Mouse (Mus musculus): ENCODE measurements around the gene Col6a4.

DNA sequence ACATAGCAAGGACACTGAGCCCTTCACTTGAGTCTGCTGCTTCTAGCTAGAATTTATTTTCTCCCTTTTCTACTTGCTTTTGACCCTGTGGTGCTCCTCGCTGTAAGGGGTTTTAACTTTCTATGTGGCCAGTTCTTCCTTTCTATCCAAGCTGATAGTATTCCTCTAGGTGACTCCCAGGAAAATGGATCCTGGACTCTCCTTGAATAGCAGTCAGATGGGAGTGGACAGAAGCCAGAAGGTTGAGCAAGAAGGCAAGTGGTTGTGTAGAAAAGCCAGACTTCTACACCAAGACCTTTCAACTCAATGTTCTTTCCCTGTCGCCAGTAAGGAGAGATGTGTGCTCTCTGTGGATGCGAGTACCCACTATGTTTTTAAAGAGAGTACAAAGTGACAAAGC is 80.9 kb downstream of the Col6a4 start:
- no peak for TF ChIP-seq CTCF (IDR thresholded peaks at IDR 0.05; ENCODE audit: borderline replicate concordance, insufficient read depth, low read length)
- TF ChIP-seq POLR2A (IDR thresholded peaks at IDR 0.05; ENCODE audit: low read depth, low read length) = no peak
